Mouse (Mus musculus) heart, postnatal 10 days (tissue): ENCODE results near the gene Lsm2. TPM values are rescaled to one million over a fixed set of nuclear protein-coding genes. Genes with fewer than 3 reads are reported as not detected.
"Not testable (repeated sequence)": the region's sequence is repeated elsewhere in the genome, so short reads cannot be mapped to it uniquely, and the experiment has no call there.

ENCODE experiments used
- DNase-seq, 2 experiments: peaks; one replicate each; pipeline ENCODE4 v3.0.0; 2021
- intact Hi-C: fragments of 180-260 bp; cut with DNase I; formaldehyde crosslinking; loops from one replicate; pipeline ENCODE4 v1.15.1; 2025
- total RNA-seq, 2 experiments: library from RNA; stranded (reverse); gene quantifications; 2 replicates each; pipeline ENCODE4 v1.2.3; 2021

Lsm2 gene
- total RNA-seq, 2 experiments from 2014 or later, result 28.8 to 31.7 TPM

DNA sequence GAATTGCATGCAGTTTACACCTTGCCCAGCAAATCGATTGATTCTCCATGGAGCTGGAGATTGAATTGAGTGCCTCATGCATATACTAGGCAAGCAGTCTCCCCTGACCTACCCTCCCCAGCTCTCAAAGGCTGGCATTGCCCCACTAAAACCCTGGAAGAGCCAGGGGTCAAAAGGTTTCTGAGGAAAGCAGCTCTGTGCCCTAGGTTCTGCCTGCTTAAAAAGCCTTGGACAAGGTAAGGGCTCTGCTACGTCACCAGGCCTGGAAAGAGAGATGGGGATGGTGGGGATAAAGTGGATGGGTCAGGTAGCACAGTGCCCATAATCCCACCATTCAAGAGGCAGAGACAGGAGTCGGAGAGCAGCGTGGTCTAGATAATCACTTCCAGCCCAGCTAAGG, 26.8 kb upstream of the Lsm2 start:
- intact Hi-C loops, result loop anchor here (1.0 kb wide), 1 partner anchor 27 kb away; no protein-coding TSS in a partner anchor

DNA sequence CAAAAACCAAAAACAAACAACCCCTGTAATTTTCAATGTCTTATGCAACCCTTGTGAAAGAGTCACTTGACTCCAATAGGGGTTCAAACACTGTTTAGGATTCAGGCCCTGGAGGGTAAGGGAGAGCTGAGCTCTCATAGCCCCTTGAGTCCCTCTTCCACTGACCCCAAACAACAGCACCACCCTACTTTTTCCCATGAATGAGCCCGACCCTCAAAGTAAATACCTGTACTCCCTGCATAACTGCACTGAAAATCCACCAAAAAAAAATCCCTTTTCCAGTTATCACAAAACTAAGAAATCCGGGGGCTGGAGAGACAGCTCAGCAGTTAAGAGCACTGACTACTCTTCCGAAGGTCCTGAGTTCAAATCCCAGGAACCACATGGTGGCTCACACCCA, 25.8 kb upstream of the Lsm2 start:
- no peak for DNase-seq
- intact Hi-C loops, result loop anchor here (1.0 kb wide), 1 partner anchor 26 kb away; no protein-coding TSS in a partner anchor

More for the DNA sequence above, 26.8 kb upstream of the Lsm2 start:
- DNase-seq, result no peak

DNA sequence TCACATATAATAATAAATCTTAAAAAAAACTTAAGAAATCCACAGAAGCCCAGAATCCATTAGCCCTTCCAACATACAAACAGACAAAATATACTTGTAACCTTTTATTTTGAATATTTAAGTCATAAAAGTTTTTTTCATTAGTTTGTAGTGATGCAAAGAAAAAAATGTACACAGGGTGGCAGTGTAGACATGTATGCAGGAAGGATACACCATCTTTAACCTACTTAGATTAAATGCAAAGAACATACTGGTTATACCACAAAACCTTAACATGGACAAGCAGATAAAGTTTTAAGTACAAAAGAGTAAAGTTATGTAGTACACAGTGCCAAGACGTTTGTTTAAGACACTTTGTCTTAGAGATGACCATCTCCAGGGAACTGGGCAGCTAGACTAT, 25.3 kb upstream of the Lsm2 start:
- intact Hi-C loops, result no loop called here

DNA sequence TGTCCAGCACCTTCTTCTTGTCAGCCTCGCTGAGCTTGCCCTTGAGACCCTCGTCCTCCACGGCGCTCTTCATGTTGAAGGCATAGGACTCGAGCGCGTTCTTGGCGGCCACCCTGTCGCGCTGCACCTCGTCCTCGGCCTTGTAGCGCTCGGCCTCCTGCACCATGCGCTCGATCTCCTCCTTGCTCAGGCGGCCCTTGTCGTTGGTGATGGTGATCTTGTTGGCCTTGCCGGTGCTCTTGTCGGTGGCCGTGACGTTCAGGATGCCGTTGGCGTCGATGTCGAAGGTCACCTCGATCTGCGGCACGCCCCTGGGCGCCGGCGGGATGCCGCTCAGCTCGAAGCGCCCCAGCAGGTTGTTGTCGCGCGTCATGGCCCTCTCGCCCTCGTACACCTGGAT, 24.4 kb upstream of the Lsm2 start:
- intact Hi-C loops, DNase-seq: not testable (repeated sequence)

More for the DNA sequence above, 25.3 kb upstream of the Lsm2 start:
- no peak for DNase-seq

DNA sequence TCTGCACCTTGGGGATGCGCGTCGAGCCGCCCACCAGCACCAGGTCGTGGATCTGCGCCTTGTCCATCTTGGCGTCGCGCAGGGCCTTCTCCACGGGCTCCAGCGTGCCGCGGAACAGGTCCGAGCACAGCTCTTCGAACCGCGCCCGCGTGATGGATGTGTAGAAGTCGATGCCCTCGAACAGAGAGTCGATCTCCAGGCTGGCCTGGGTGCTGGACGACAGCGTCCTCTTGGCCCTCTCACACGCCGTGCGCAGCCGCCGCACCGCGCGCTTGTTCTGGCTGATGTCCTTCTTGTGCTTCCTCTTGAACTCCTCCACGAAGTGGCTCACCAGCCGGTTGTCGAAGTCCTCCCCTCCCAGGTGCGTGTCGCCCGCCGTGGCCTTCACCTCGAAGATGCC, 23.7 kb upstream of the Lsm2 start:
- DNase-seq, result not testable (repeated sequence)

DNA sequence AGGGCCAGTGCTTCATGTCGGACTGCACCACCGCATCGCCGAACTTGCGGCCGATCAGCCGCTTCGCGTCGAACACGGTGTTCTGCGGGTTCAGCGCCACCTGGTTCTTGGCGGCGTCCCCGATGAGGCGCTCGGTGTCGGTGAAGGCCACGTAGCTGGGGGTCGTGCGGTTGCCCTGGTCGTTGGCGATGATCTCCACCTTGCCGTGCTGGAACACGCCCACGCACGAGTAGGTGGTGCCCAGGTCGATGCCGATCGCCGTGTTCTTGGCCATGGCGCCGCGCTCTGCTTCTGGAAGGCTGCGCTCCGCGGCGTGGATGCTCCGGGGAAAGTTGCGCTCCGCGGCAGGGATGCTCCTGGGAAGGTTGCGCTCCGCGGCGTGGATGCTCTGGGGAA, 22.9 kb upstream of the Lsm2 start:
- intact Hi-C loops, result not testable (repeated sequence)

More for the DNA sequence above, 23.7 kb upstream of the Lsm2 start:
- intact Hi-C loops, result not testable (repeated sequence)

DNA sequence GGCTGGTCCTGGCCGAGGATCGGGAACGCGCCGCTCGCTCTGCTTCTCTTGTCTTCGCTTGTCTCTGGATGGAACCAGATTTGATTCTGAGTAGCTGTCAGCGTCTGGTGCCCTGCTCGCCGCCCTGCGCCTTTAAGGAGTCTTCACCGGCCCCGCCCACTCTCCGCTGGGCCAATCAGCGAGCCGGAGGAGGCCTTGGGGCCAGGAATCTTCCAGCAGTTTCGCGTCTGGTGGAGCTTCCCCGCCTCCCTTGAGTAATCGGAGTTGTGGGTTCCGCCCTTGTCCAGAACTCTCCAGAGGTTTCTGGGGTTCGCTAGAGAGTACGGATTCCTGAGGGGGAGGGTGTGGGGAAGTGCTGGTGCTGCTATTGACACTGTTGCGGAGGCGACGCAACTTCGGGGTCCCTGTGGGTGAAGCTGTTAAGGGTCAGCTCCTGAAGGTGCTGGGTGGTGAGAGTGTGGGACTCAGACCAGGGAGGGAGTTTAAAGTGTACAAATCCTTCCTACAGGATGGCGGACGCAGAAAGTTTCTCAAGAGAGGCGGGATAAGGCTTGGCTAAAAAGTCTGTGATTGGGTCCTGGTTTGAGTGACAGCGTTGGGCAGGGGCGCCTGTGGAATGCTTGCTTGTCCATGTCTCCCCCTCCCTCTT, 22.4 kb upstream of the Lsm2 start, which contains the start of gene Hspa1b:
Hspa1b (minus strand) TSS at position 109 of the 649 bp plus-strand sequence.
- intact Hi-C loops, result not testable (repeated sequence)

More for the DNA sequence above, 22.9 kb upstream of the Lsm2 start:
- DNase-seq, result not testable (repeated sequence)

DNA sequence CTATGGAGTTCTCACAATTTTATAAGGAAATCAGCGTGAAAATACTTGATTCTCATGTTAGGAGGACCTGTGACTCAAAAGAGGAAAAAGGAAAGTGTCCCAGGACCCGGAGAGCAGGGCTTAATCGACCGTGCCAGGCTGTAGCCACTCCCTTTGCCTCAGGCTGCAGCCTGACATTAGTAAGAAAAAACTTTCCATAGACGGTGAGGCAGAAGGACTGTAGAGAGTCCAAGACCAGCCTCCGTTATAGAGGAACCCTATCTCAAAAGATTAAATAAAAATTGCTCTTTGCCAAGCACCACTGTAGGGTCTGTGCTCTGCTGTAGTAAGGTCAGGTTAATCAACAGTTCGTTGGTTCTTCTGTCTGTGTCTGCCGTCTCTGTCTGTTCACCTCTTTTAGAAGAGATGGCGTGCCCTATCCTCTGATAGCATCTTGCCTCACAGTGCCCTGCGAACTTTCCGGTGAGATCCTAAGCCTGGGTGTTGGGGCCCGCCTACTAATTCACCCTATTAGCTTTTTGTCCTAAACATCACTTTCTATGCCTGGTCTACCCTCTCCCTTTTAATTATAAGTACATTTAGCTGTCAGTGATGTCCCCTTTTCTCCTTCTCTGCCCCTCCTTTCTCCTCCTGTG, 21.7 kb upstream of the Lsm2 start:
- intact Hi-C loops, result no loop called here
- peak; percentile 52 to 61 for DNase-seq

More for the DNA sequence above, 22.4 kb upstream of the Lsm2 start, which contains the start of gene Hspa1b:
- DNase-seq, result peak; percentile 90

DNA sequence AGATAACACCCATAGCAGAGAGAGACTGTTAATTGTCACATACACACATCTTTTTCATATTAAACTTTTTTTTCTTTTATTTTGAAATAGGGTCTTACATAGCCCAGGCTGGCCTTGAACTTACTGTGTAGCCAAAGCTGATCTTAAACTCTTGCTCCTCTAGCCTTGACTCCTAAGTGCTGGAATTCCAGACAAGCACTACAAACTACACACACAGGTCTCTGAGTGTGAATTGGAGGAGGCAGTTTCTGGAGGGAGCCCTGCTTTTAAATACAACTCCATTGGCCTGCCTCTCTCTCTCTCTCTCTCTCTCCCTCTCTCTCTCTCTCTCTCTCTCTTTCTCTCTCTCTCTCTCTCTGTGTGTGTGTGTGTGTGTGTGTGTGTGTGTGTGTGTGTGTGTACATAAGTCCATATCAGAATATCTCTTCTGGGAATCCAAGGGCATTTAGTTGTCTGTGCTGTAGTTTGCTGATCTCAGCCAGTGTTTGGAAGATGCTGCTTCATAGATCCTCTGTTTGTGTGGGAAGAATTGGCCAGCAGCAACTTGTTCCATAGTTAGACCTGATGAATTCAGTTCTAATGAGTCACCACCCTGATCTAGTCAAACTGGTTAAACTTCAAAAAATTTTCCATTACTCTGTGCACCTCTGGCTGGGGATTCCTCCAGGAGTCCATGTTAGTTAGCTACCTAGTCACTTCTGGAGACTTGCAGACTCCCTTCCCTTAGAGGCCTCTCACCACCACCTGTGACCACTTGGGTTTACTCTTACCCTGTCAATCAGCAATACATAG, 20.8 kb upstream of the Lsm2 start:
- intact Hi-C loops, result no loop called here
- DNase-seq, result no peak

DNA sequence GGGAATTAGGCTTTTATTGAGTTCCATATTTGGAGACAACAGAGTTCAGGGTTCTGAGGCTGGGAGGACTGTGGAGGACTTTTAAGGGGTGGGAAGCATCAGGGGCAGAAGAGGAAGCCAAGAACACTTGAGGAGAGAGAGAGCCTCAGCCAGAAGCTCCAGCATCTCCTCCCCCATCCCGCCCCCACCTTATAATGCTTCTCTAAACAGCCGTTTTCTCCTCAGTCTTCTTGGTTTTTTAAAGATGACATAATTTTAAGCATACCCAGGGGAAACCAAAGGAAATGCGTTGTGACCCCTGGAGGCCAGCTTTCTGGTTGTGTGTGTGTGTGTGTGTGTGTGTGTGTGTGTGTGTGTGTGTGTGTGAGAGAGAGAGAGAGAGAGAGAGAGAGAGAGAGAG, 19.5 kb upstream of the Lsm2 start:
- DNase-seq, result peak in 1 of 2 experiments; percentile 46
- intact Hi-C loops, result no loop called here

DNA sequence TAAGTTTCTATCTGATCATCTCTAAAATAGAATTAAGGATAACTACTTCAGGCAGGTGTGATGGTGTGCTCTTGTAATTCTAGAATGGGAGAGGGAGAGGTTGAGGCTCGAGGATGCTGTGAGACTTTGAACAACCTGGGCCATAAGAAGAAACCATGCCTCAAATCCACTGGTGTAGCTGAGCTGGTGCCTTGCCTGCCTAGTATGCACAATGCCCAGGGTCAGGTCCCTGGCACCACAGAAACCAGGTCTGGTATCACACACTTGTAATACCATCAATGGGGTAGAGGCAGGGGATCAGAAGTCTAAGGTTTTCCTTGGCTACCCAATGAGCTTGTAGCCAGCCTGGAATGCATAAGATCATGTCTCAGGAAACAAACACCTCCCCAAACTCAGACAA, 18.8 kb upstream of the Lsm2 start:
- intact Hi-C loops, result no loop called here
- no peak for DNase-seq

DNA sequence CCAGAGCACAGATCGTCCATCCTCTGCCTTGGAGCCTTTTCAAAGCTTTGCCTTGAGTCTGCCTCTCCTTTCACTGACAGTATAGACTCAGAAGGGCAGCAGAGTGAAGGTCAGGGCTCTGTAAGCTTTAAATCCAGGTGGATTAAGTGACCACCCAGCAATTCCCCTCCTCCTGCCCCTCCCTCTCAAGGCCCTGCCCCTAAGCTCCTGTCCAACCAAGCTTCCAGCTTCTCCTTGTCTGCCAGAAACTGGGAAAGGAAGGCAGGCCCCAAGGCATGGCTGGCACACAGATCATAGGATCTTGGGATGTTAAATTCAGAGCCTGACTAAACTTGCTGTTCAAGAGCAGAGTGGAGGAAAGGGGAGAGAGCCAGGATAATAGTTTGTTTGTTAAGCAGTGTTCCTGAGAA, 17.0 kb upstream of the Lsm2 start:
- DNase-seq, result no peak
- intact Hi-C loops, result no loop called here

DNA sequence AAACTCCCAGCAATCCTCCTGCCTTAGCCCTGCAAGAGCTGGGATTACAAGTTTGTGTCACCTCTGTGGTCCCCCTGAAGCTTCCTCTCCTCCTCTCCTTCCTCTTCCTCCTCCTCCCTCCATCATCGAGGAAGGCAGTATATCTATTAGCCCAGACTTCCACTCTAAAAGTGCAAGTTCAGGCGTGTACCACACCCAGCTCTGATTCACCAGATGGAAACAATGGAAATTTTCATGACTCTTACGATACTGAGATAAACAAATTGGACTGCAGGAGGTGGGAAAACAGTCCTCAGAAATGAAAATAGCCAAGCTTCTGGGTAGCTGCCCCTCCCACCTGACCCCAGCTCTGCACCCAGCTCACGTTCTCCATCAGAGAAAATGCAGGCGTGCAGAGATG, 16.0 kb upstream of the Lsm2 start:
- no peak for DNase-seq
- intact Hi-C loops, result no loop called here

DNA sequence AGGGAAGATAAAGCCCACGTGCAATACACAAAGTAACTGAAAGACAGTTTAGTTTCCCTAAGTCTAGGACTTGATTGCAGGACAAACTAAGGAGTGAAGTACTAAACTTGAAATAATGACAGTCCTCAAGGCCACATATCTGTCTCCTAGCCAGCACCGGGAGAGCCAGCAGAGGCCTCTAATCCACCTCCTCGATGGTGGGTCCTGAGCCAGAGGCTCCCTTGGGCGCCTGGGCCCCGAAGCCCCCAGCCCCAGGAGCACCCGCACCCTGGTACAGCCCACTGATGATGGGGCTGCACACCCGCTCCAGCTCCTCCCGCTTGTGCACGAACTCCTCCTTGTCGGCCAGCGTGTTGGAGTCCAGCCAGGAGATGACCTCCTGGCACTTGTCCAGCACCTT, 11.8 kb upstream of the Lsm2 start, which contains the start of gene Gm20481:
Gm20481 (plus strand) TSS at position 91 of the 400 bp plus-strand sequence.
- DNase-seq, intact Hi-C loops: not testable (repeated sequence)

DNA sequence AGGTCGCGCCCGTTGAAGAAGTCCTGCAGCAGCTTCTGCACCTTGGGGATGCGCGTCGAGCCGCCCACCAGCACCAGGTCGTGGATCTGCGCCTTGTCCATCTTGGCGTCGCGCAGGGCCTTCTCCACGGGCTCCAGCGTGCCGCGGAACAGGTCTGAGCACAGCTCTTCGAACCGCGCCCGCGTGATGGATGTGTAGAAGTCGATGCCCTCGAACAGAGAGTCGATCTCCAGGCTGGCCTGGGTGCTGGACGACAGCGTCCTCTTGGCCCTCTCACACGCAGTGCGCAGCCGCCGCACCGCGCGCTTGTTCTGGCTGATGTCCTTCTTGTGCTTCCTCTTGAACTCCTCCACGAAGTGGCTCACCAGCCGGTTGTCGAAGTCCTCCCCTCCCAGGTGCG, 10.8 kb upstream of the Lsm2 start:
- intact Hi-C loops, DNase-seq: not testable (repeated sequence)

DNA sequence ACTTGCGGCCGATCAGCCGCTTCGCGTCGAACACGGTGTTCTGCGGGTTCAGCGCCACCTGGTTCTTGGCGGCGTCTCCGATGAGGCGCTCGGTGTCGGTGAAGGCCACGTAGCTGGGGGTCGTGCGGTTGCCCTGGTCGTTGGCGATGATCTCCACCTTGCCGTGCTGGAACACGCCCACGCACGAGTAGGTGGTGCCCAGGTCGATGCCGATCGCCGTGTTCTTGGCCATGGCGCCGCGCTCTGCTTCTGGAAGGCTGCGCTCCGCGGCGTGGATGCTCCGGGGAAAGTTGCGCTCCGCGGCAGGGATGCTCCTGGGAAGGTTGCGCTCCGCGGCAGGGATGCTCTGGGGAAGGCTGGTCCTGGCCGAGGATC, 10.0 kb upstream of the Lsm2 start:
- DNase-seq, intact Hi-C loops: not testable (repeated sequence)

DNA sequence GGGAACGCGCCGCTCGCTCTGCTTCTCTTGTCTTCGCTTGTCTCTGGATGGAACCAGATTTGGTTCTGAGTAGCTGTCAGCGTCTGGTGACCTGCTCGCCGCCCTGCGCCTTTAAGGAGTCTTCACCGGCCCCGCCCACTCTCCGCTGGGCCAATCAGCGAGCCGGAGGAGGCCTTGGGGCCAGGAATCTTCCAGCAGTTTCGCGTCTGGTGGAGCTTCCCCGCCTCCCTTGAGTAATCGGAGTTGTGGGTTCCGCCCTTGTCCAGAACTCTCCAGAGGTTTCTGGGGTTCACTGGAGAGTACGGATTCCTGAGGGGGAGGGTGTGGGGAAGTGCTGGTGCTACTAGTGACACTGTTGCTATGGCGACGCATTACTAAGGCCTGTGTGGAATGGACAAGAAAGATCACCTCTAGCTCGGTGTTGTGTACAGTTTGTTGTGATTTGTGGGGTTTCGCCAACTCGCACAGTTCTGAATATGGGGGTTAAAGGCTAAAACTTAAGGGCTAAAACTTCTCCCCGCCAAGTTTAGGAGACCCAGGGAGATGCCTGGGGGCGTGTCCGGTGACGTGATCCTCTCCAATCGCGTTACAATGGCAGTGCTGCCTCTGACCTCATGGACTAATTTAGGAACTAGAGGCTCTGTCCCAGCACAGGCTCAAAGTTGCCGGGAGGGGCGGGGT, 9.5 kb upstream of the Lsm2 start, which contains the start of the genes Hspa1a and Hspa1l:
Hspa1a (minus strand) TSS at position 88 of the 681 bp plus-strand sequence.
Hspa1l (plus strand) TSS at position 635 of the 681 bp plus-strand sequence.
- peak; percentile 91 for DNase-seq
- intact Hi-C loops, result not testable (repeated sequence)

DNA sequence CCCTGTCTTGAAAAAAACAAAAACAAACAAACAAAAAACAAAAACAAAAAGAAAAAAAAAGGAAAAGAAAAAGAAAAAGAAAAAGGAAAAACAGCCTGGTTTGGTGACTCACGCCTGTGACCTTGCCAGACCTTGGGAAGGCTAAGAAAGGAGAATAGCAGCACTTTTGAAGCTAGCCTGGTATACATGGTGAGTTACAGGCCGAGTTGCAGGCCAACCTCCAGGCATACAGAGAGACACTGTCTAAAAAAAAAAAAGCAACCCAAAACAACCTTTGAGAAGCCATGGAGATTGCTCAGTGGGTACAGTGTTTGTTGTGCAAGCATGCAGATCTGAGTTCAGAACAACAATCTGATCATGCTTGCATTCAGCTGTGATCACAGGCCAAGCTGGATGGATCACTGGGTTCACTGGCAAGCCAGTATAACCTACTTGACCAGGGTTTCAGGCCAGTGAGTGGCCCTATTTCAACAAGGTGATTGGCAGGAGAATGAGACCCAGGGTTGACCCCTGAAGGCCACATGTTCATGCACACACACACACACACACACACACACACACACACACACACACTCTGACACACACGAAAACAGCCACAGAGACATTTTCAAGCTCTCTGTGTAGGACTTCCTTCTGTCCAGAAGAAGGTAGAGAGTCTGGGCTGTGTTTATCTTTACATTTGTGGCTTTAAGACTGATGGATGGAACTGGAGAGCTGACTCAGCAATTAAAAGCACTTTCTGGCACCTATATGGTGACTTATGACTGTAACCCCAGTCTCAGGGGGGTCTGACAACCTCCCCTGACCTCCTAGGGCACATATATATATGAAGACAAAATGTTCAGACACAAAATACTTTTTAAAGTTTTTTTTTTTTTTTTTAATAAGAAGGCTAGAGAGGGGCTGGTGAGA, 5.8 kb upstream of the Lsm2 start:
- intact Hi-C loops, result no loop called here
- no peak for DNase-seq

DNA sequence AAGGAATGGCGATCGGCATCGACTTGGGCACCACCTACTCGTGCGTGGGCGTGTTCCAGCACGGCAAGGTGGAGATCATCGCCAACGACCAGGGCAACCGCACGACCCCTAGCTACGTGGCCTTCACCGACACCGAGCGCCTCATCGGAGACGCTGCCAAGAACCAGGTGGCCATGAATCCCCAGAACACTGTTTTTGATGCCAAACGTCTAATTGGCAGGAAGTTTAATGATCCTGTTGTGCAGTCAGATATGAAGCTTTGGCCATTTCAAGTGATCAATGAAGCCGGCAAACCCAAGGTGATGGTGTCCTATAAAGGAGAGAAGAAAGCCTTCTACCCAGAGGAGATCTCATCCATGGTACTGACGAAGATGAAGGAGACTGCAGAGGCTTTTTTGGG, 4.7 kb upstream of the Lsm2 start:
- intact Hi-C loops, result no loop called here

More for the DNA sequence above, 4.7 kb upstream of the Lsm2 start:
- no peak for DNase-seq
